Mouse (Mus musculus) stomach, embryonic 14.5 days (tissue): ENCODE results near the gene Epor. TPM values are rescaled to one million over a fixed set of nuclear protein-coding genes. Genes with fewer than 3 reads are reported as not detected.

Experiments
- ATAC-seq: fragments of 200-750 bp; cut with Nextera tagmentation; 2 replicates; pipeline ENCODE4 v1.8.0; 2017; ENCODE audit warnings: low read depth, moderate TSS enrichment; ENCODE audit not compliant: insufficient number of reproducible peaks, insufficient read depth, low FRiP score
- H3K27ac ChIP-seq: fragments of 300-500 bp; sonication (generic); 2 replicates; pipeline ENCODE4 v1.5.1; 2014; ENCODE audit warnings: mild to moderate bottlenecking, low read length, moderate library complexity, mixed read lengths
- H3K27me3 ChIP-seq: fragments of 300-500 bp; sonication (generic); 2 replicates; pipeline ENCODE4 v1.6.1; 2014; ENCODE audit warnings: low read length, control low read depth, mixed read lengths; ENCODE audit not compliant: control insufficient read depth, insufficient read depth
- H3K36me3 ChIP-seq: fragments of 300-500 bp; sonication (generic); 2 replicates; pipeline ENCODE4 v1.6.1; 2014; ENCODE audit warnings: mild to moderate bottlenecking, control low read depth, low read length, moderate library complexity, mixed read lengths; ENCODE audit not compliant: control insufficient read depth, insufficient read depth
- H3K4me1 ChIP-seq: fragments of 300-500 bp; sonication (generic); 2 replicates; pipeline ENCODE4 v1.6.1; 2014; ENCODE audit warnings: low read length, control low read depth, mixed read lengths; ENCODE audit not compliant: control insufficient read depth, insufficient read depth
- H3K4me2 ChIP-seq: fragments of 300-500 bp; sonication (generic); replicated peaks from 2 replicates; pipeline ENCODE4 v1.6.1; 2014; ENCODE audit warnings: low read depth, low read length, control low read depth
- H3K4me3 ChIP-seq: fragments of 300-500 bp; sonication (generic); 2 replicates; pipeline ENCODE4 v1.5.1; 2014; ENCODE audit warnings: low read depth, low read length, control low read depth
- H3K9ac ChIP-seq: fragments of 300-500 bp; sonication (generic); replicated peaks from 2 replicates; pipeline ENCODE4 v1.6.1; 2014; ENCODE audit warnings: low read depth, mild to moderate bottlenecking, control low read depth, low read length, moderate library complexity, mixed read lengths
- H3K9me3 ChIP-seq: fragments of 300-500 bp; sonication (generic); 2 replicates; pipeline ENCODE4 v1.6.1; 2016; ENCODE audit warnings: low read depth, low read length, control low read depth; ENCODE audit not compliant: control insufficient read depth
- WGBS: fragments of 180-500 bp; shearing (Covaris S2); extraction: QIAGEN DNeasy Blood & Tissue Kit; methylation state at CpG from one replicate; pipeline ENCODE4 v1.1.7; 2014; 5-methylcytosine and 5-hydroxymethylcytosine counted together
- polyA plus RNA-seq: library from polyadenylated mRNA; unstranded; fragments of >200 nt; fragmentation: Nextera tagmentation; extraction: Ambion mirVana; gene quantifications from 2 replicates; pipeline ENCODE4 v1.2.1, GENCODE M21; 2014

Epor gene
- polyA plus RNA-seq, 1 experiment from 2014 or later, result 6.4 TPM

DNA sequence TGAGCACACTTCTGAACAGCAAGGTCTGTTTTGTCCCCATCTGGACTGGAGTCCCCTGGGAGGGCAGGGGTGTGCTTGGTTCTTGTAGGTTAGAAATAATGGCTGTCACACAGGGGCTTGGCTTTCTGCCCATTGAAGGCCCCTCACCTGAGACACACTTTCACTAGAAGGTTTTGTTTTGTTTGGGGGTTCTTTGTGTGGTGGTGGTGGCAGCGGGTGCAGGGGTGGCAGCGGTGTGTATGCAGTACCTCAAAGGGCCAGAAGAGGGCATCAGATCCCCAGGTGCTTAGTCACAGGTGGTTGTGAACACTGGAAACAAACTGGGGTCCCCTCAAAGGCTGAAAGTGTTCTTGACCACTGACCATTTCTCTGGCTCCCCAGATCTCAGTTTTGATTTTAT, 14.7 kb upstream of the Epor start:
- no peaks in the 10 kb centered on the region for H3K36me3 ChIP-seq
- H3K4me3 ChIP-seq, result no peak overlapping the region
- H3K9me3 ChIP-seq, result no peaks in the 10 kb centered on the region
- H3K4me2 ChIP-seq, result no peak overlapping the region
- H3K9ac ChIP-seq, result no peak overlapping the region
- WGBS, result 13% methylated on average over 2 of the region's 2 CpGs
- no peak overlapping the region for H3K27ac ChIP-seq
- no peaks in the 10 kb centered on the region for H3K27me3 ChIP-seq
- H3K4me1 ChIP-seq, result no peaks in the 10 kb centered on the region
- no peak for ATAC-seq

GRCm38 (mm10) chr9:21977331-21977730, 14.0 kb upstream of the Epor start:
- no peak for ATAC-seq
- H3K4me1 ChIP-seq, result no peaks in the 10 kb centered on the region
- H3K9ac ChIP-seq, result no peak overlapping the region
- no peaks in the 10 kb centered on the region for H3K27me3 ChIP-seq
- no peak overlapping the region for H3K27ac ChIP-seq
- H3K9me3 ChIP-seq, result no peaks in the 10 kb centered on the region
- WGBS, result 84% methylated on average over 5 of the region's 5 CpGs
- no peaks in the 10 kb centered on the region for H3K36me3 ChIP-seq
- H3K4me2 ChIP-seq, result no peak overlapping the region
- H3K4me3 ChIP-seq, result no peak overlapping the region

DNA sequence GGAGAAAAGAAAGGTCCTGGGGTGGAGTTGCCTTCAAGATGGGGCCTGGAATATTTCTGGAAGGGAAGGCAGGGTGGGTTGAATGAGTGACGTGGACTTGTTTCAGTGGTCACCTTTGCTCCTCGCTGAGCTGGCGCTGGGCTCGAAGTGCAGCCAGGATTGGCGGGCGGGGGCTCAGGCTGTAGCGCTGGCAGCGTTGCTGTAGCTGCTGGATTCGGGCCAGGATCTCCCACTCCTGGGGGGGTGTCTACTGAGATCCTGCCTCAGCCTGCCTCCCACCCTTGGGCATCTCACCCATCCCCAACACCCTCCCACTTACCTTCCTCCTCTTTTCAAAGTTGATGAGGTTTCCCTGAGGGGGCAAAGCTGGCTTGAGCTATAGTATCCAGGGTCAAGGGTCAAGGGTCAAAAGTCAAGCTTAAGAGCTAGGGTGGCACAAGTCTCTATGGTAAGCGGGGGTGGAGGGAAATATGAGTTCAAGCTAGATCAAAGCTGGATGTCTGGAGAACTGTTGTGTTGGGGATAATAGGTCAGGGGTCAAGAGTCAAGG, 13.4 kb upstream of the Epor start:
- ATAC-seq, result no peak
- H3K9me3 ChIP-seq, result no peaks in the 10 kb centered on the region
- no peak overlapping the region for H3K4me3 ChIP-seq
- H3K27ac ChIP-seq, result no peak overlapping the region
- no peak overlapping the region for H3K9ac ChIP-seq
- no peak overlapping the region for H3K4me2 ChIP-seq
- WGBS, result 83% methylated on average over 10 of the region's 10 CpGs
- H3K4me1 ChIP-seq, result no peaks in the 10 kb centered on the region
- H3K36me3 ChIP-seq, result no peaks in the 10 kb centered on the region
- H3K27me3 ChIP-seq, result no peaks in the 10 kb centered on the region

DNA sequence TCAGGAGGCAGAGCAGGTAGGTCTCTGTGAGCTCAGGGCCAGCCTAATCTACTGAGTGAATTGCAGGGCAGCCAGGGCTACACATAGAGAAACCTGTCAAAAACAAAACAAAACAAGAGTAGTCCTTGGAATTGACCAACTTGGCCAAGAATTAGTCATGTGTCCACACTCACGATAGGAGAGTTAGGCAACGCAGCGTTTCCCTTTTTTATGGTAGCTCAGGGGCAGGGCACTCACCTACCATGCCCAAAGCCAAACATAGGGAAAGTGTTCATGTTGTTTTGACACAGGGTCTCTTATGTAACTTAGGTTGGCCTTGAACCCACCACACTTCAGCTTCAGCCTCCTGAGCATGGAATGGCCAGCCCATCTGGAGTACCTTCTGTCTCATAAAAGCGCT, 6.0 kb upstream of the Epor start:
- Histone ChIP-seq H3K27me3 (no peaks in the 10 kb centered on the region), H3K4me3 (no peak overlapping the region), H3K9me3 (no peaks in the 10 kb centered on the region), H3K4me1 (no peaks in the 10 kb centered on the region), H3K27ac (no peak overlapping the region), H3K36me3 (no peaks in the 10 kb centered on the region), H3K9ac (no peak overlapping the region), H3K4me2 (no peak overlapping the region)
- WGBS, result 91% methylated on average over 4 of the region's 4 CpGs
- no peak for ATAC-seq

GRCm38 (mm10) chr9:21968883-21969282, 5.6 kb upstream of the Epor start:
- no peak overlapping the region for H3K4me2 ChIP-seq
- ATAC-seq, result no peak
- WGBS, result 49% methylated on average over 6 of the region's 6 CpGs

DNA sequence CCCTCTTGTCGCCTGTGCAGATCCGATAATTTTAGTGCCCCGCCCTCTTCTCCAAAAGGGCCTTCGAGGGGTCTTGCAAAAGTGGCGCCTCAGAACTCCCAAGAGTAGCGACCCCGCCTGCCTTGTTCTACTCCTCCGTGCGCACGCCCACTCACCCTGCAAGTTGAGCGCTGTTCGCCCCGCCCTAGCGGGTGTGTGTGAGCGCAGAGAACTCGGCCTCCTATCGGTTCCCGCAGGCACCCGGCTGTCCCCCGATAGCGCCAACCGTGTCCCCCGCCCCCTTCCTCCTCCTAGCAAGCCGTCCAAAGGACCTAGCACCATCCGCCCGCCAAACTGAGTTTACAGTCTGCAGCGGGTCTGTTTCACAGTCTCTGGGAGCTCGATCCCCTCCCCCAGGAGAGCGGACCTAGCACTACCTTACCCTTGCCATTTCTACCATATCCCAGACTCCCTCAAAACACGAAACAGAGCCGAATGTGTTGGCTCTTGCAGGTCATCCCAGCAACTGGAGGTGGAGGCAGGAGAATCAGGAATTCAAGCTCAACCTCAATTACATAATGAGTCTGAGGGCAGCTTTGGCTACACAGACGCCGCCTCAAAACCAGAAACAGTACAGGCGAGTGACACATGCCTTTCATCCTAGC, 768 bp downstream of the Epor start:
- Histone ChIP-seq H3K4me3 (peak overlapping the region; percentile 40), H3K27me3 (peaks cover 14% of the 10 kb centered on the region), H3K9ac (0 out of 2 replicates have a peak overlapping the region, but pooled peaks have one; percentile 10), H3K9me3 (no peaks in the 10 kb centered on the region), H3K4me1 (peaks cover 16% of the 10 kb centered on the region; the same call in 1 of the 2 replicates), H3K4me2 (peak overlapping the region; percentile 91), H3K36me3 (no peaks in the 10 kb centered on the region), H3K27ac (no peak overlapping the region)
- peak; percentile 90 for ATAC-seq
- WGBS, result 2% methylated on average over 34 of the region's 34 CpGs

More at GRCm38 (mm10) chr9:21968883-21969282, 5.6 kb upstream of the Epor start:
- no peak overlapping the region for H3K27ac ChIP-seq
- no peaks in the 10 kb centered on the region for H3K4me1 ChIP-seq
- no peaks in the 10 kb centered on the region for H3K9me3 ChIP-seq
- no peak overlapping the region for H3K4me3 ChIP-seq
- no peak overlapping the region for H3K9ac ChIP-seq
- H3K36me3 ChIP-seq, result no peaks in the 10 kb centered on the region
- H3K27me3 ChIP-seq, result no peaks in the 10 kb centered on the region

DNA sequence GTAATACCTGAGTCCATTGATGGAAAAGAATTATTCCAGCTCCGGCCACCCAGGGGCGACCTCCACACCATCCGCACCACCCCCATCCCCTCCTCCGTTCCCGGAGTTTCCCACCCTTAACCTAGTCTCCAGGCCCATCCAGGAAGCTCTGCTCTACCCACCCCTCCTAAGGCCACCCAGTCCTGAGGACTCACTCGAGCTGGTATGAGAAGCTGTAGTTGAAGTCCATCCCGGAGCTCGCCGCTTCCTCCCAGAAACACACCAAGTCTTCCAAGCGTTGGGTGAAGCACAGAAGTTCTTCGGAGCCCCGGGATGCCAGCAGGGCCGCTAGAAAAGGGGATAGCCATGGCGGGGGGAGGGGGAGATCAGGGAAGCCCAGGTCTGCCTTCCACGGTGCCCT, 1.3 kb downstream of the Epor start:
- H3K27me3 ChIP-seq, result peaks cover 14% of the 10 kb centered on the region
- 0 out of 2 replicates have a peak overlapping the region, but pooled peaks have one; percentile 10 for H3K9ac ChIP-seq
- ATAC-seq, result no peak; the same call in 1 of the 2 replicates
- no peak overlapping the region for H3K27ac ChIP-seq
- WGBS, result 0% methylated on average over 15 of the region's 15 CpGs
- peak overlapping the region; percentile 91 for H3K4me2 ChIP-seq
- peaks cover 16% of the 10 kb centered on the region; the same call in 1 of the 2 replicates for H3K4me1 ChIP-seq
- H3K9me3 ChIP-seq, result no peaks in the 10 kb centered on the region
- no peaks in the 10 kb centered on the region for H3K36me3 ChIP-seq
- H3K4me3 ChIP-seq, result peak overlapping the region; percentile 40

DNA sequence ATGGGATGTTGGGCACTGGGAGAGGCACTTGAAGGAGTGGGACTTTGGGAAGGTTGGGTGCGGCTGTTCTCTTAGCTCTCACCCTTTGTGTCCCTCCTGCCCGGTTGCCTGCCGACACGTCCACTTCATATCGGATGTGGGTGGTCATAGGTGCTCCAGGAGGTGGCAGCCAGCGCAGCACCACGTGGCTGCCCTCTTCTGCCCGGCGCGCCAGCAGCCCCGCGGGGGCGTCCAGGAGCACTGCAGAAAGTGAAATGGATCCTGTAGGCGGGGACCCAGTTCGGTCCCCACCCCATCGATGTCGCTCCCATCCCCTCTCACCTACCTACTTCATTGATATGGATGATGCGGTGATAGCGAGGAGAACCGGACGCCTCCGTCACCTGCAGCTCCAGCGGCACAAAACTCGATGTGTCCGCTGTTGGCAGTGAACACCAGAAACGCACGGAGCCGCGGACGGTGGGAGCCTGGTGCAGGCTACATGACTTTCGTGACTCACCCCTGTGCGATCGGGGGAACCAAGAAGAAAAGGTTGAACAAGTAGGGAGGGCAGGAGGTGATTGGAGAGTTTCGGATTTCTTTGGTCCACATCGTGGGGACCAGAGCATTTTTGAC, 1.8 kb downstream of the Epor start:
- no peak overlapping the region for H3K9ac ChIP-seq
- peaks cover 16% of the 10 kb centered on the region; the same call in 1 of the 2 replicates for H3K4me1 ChIP-seq
- H3K27me3 ChIP-seq, result peaks cover 14% of the 10 kb centered on the region
- peak overlapping the region; percentile 91 for H3K4me2 ChIP-seq
- ATAC-seq, result no peak
- H3K27ac ChIP-seq, result no peak overlapping the region
- H3K36me3 ChIP-seq, result no peaks in the 10 kb centered on the region
- peak overlapping the region; percentile 40 for H3K4me3 ChIP-seq
- no peaks in the 10 kb centered on the region for H3K9me3 ChIP-seq
- WGBS, result 2% methylated on average over 35 of the region's 35 CpGs
